Mouse (Mus musculus): ENCODE results near the gene Timm23. TPM values are rescaled to one million over a fixed set of nuclear protein-coding genes. Genes with fewer than 3 reads are reported as not detected.
"Not testable (repeated sequence)": the region's sequence is repeated elsewhere in the genome, so short reads cannot be mapped to it uniquely, and the experiment has no call there.

Gene Timm23
- polyA plus RNA-seq, 1 experiment: 224 TPM

DNA sequence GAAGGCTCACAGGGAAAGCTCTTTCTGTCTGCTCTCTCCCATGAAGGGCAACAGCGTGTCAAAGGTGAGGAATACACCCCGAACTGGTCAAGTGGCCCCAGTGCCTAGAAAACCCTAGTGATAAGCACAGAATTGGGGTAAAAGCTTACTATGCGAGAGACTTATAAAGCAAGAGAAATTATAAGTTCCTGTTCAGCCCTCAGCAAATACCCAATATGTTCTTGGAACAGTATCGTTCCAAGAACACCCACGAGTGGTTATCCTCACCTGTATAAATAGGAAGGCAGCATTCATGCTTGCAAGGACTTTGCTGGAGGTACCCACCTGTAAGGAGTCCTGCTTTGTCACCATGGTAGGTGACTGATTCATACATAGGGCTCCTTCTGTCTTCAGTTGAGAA lies 60.0 kb downstream of the Timm23 start, which contains the start of gene Msmb:
TSS of gene Msmb (plus strand) at position 301 of the 400 bp plus-strand sequence.
- TF ChIP-seq CTCF (IDR thresholded peaks at IDR 0.05; ENCODE audit: borderline replicate concordance, control insufficient read depth, extremely low read depth, insufficient read depth, low read length, poor library complexity) (no peak), POLR2A (IDR thresholded peaks at IDR 0.05; ENCODE audit: control insufficient read depth, extremely low read depth, insufficient read depth, low read length, poor library complexity) (no peak)
- H3K4me1 ChIP-seq (replicated peaks; ENCODE audit: control insufficient read depth, insufficient read depth, low read length): no peaks in the 10 kb centered on the region
- 94% methylated on average over 5 of the region's 5 CpGs for WGBS
- H3K27ac ChIP-seq (ENCODE audit: control insufficient read depth, insufficient read depth, low read length): no peak within 1 kb of the TSS
- H3K4me3 ChIP-seq (ENCODE audit: control insufficient read depth, insufficient read depth, low read length): no peak within 1 kb of the TSS
- DNase-seq: no peak
- H3K27me3 ChIP-seq (ENCODE audit: control insufficient read depth, insufficient read depth, low read length): no peaks in the 10 kb centered on the region
- no peaks in the 10 kb centered on the region for H3K36me3 ChIP-seq (ENCODE audit: control insufficient read depth, insufficient read depth, low read length)

DNA sequence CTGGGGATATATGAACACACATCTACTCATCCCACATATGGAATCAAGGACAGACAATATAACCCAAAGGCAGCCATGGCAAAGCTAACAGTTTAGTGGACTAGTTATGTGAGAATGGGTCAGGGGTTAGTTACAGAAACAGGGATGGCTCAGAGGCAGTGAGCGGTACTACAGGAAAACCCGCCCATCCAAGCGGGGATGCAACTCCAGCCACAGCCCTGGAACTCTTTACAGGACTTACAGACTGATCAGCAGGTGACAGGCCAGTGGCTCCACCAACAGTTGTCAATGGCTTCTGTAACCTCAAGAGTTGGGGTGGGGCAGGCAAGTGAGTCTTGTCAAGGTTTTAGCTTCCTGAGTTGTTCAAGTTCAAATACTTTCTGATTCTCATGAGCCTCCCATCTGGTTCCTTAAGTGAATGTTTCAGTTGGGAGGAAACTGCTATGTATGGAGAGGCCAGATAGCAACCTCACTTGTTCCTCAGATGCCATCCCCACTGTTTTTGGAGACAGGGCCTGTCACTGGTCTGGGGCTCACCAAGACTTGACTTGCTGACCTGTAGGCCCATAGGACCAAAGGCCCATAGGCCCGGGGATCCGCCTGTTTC lies 61.2 kb downstream of the Timm23 start:
- Histone ChIP-seq H3K27ac (ENCODE audit: control insufficient read depth, insufficient read depth, low read length) (no peak overlapping the region), H3K36me3 (ENCODE audit: control insufficient read depth, insufficient read depth, low read length) (no peaks in the 10 kb centered on the region), H3K4me1 (replicated peaks; ENCODE audit: control insufficient read depth, insufficient read depth, low read length) (no peaks in the 10 kb centered on the region), H3K27me3 (ENCODE audit: control insufficient read depth, insufficient read depth, low read length) (no peaks in the 10 kb centered on the region), H3K4me3 (ENCODE audit: control insufficient read depth, insufficient read depth, low read length) (no peak overlapping the region)
- WGBS: 93% methylated on average over 5 of the region's 5 CpGs
- no peak for DNase-seq
- TF ChIP-seq CTCF (IDR thresholded peaks at IDR 0.05; ENCODE audit: borderline replicate concordance, control insufficient read depth, extremely low read depth, insufficient read depth, low read length, poor library complexity): no peak
- TF ChIP-seq POLR2A (IDR thresholded peaks at IDR 0.05; ENCODE audit: control insufficient read depth, extremely low read depth, insufficient read depth, low read length, poor library complexity): no peak

DNA sequence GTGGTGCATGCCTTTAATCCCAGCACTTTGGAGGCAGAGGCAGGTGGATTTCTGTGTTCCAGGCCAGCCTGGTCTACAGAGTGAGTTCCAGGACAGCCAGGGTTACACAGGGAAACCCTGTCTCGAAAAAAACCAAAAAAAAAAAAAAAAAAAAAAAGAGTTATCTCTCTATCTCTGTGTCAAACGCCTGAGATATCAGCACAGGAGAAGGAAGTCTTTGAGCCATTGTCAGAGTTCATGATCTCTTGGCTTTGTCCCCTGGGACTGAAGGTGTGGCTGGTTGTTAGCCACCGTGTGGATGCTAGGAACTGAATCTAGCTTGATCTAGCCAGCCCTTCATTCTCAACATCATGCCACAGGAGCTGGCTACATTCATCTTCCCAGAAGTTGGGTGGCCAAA lies 65.2 kb downstream of the Timm23 start:
- H3K36me3 ChIP-seq (ENCODE audit: control insufficient read depth, insufficient read depth, low read length); H3K4me3 ChIP-seq (ENCODE audit: control insufficient read depth, insufficient read depth, low read length); DNase-seq; H3K4me1 ChIP-seq (replicated peaks; ENCODE audit: control insufficient read depth, insufficient read depth, low read length); H3K27me3 ChIP-seq (ENCODE audit: control insufficient read depth, insufficient read depth, low read length); H3K27ac ChIP-seq (ENCODE audit: control insufficient read depth, insufficient read depth, low read length): not testable (repeated sequence)
- 32% methylated on average over 3 of the region's 3 CpGs for WGBS

DNA sequence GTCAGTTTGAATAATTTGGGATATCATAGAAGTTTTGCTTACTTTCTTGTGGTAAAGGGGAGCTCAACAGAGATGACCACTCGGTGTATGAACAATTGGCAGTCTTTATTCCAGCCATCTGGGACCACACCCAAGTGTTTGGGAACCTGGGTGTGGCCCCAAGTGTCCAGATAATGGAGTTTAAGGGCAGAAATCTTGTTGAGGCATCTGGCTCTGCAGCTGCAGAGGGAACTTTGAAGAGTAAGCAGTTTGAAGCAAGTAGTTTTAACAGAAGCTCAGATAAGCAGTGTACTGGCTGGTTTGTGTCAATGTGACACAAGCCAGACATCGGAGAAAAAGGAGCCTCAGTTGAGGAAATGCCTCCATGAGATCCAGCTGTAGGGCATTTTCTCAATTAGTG lies 67.4 kb downstream of the Timm23 start:
- DNase-seq: no peak
- Histone ChIP-seq H3K36me3 (ENCODE audit: control insufficient read depth, insufficient read depth, low read length) (no peaks in the 10 kb centered on the region), H3K27me3 (ENCODE audit: control insufficient read depth, insufficient read depth, low read length) (no peaks in the 10 kb centered on the region), H3K4me1 (replicated peaks; ENCODE audit: control insufficient read depth, insufficient read depth, low read length) (no peaks in the 10 kb centered on the region), H3K4me3 (ENCODE audit: control insufficient read depth, insufficient read depth, low read length) (no peak overlapping the region), H3K27ac (ENCODE audit: control insufficient read depth, insufficient read depth, low read length) (no peak overlapping the region)
- WGBS: 64% methylated on average over 2 of the region's 2 CpGs
- no peak for TF ChIP-seq POLR2A (IDR thresholded peaks at IDR 0.05; ENCODE audit: control insufficient read depth, extremely low read depth, insufficient read depth, low read length, poor library complexity)
- TF ChIP-seq CTCF (IDR thresholded peaks at IDR 0.05; ENCODE audit: borderline replicate concordance, control insufficient read depth, extremely low read depth, insufficient read depth, low read length, poor library complexity): no peak

DNA sequence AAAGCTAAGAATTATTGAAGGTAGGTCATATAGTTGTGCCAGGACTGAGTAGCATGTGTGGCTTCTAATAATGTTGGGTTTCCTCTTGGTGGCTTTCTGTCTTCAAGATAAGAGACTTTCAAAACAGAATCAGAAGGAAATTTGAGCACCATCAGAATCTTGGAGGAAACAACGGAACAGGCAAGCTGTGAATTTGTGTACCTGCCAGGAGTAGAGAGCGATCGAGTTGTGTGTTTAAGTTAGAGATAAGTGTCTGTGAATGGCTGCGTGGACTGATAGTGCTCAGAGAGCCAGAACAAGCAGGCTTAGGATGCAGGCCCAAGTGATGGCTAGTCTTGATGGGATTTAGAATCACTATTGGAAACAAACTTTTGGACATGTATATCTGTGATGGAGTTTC lies 69.9 kb downstream of the Timm23 start:
- Histone ChIP-seq H3K4me1 (replicated peaks; ENCODE audit: control insufficient read depth, insufficient read depth, low read length) (no peaks in the 10 kb centered on the region), H3K36me3 (ENCODE audit: control insufficient read depth, insufficient read depth, low read length) (no peaks in the 10 kb centered on the region), H3K27me3 (ENCODE audit: control insufficient read depth, insufficient read depth, low read length) (no peaks in the 10 kb centered on the region), H3K27ac (ENCODE audit: control insufficient read depth, insufficient read depth, low read length) (no peak overlapping the region), H3K4me3 (ENCODE audit: control insufficient read depth, insufficient read depth, low read length) (no peak overlapping the region)
- no peak for DNase-seq
- WGBS: 43% methylated on average over 4 of the region's 4 CpGs
- no peak for TF ChIP-seq CTCF (IDR thresholded peaks at IDR 0.05; ENCODE audit: borderline replicate concordance, control insufficient read depth, extremely low read depth, insufficient read depth, low read length, poor library complexity)
- TF ChIP-seq POLR2A (IDR thresholded peaks at IDR 0.05; ENCODE audit: control insufficient read depth, extremely low read depth, insufficient read depth, low read length, poor library complexity): no peak

Other genes with a start within 250 kb of the Timm23 start
- 1.8 and 2.4 TPM in 2 replicates for gene Galnt15, start 172.9 kb downstream of the Timm23 start, polyA plus RNA-seq (2012; rRNA removed)
- gene Oxnad1, start 116.5 kb downstream of the Timm23 start, polyA plus RNA-seq (2012; rRNA removed): 20.3 and 25.3 TPM in 2 replicates
- 19.2 and 19.5 TPM in 2 replicates for gene Dph3, start 116.2 kb downstream of the Timm23 start, polyA plus RNA-seq (2012; rRNA removed)
- not detected in 2 replicates for gene Msmb, start 59.9 kb downstream of the Timm23 start, polyA plus RNA-seq (2012; rRNA removed)
- 55.8 and 65.8 TPM in 2 replicates for gene Ncoa4, start 42.0 kb downstream of the Timm23 start, polyA plus RNA-seq (2012; rRNA removed)
- gene Parg, start 51 bp upstream of the Timm23 start, polyA plus RNA-seq (2012; rRNA removed): 9.0 and 10.5 TPM in 2 replicates
- gene Ogdhl, start 120.1 kb upstream of the Timm23 start, polyA plus RNA-seq (2012; rRNA removed): 1.4 and 6.6 TPM in 2 replicates
- not detected in 2 replicates for gene 1700024G13Rik, start 186.5 kb upstream of the Timm23 start, polyA plus RNA-seq (2012; rRNA removed)